Mouse (Mus musculus) kidney, embryonic 15.5 days (tissue): ENCODE results near the gene Slc25a30. TPM values are rescaled to one million over a fixed set of nuclear protein-coding genes. Genes with fewer than 3 reads are reported as not detected.

Experiments used
- ATAC-seq: fragments of 200-750 bp; cut with Nextera tagmentation; replicated peaks from 2 replicates; pipeline ENCODE4 v1.8.0; 2017; ENCODE audit warnings: moderate TSS enrichment; ENCODE audit not compliant: low FRiP score
- H3K27ac ChIP-seq: fragments of 300-500 bp; sonication (generic); 2 replicates; pipeline ENCODE4 v1.5.1; 2015; ENCODE audit warnings: mild to moderate bottlenecking, inconsistent platforms
- H3K27me3 ChIP-seq: fragments of 300-500 bp; sonication (generic); 2 replicates; pipeline ENCODE4 v1.6.1; 2015; ENCODE audit warnings: inconsistent platforms
- H3K36me3 ChIP-seq: fragments of 300-500 bp; sonication (generic); 2 replicates; pipeline ENCODE4 v1.6.1; 2015; ENCODE audit warnings: inconsistent platforms
- H3K4me1 ChIP-seq: fragments of 300-500 bp; sonication (generic); 2 replicates; pipeline ENCODE4 v1.6.1; 2015; ENCODE audit warnings: inconsistent platforms
- H3K4me2 ChIP-seq: fragments of 300-500 bp; sonication (generic); 2 replicates; pipeline ENCODE4 v1.6.1; 2015; ENCODE audit warnings: moderate library complexity, mild to moderate bottlenecking, inconsistent platforms
- H3K4me3 ChIP-seq: fragments of 300-500 bp; sonication (generic); replicated peaks from 2 replicates; pipeline ENCODE4 v1.5.1; 2015; ENCODE audit warnings: mild to moderate bottlenecking, inconsistent platforms
- H3K9ac ChIP-seq: fragments of 300-500 bp; sonication (generic); 2 replicates; pipeline ENCODE4 v1.6.1; 2015; ENCODE audit warnings: mild to moderate bottlenecking, inconsistent platforms
- H3K9me3 ChIP-seq: fragments of 300-500 bp; sonication (generic); replicated peaks from 2 replicates; pipeline ENCODE4 v1.6.1; 2016; ENCODE audit warnings: inconsistent platforms
- WGBS: fragments of 180-500 bp; shearing (Covaris S2); methylation state at CpG from one replicate; pipeline ENCODE4 v1.1.7; 2015; ENCODE audit warnings: mixed read lengths; 5-methylcytosine and 5-hydroxymethylcytosine counted together
- polyA plus RNA-seq: library from polyadenylated mRNA; unstranded; fragments of >200 nt; fragmentation: Nextera tagmentation; extraction: Ambion mirVana; gene quantifications from 2 replicates; pipeline ENCODE4 v1.2.1, GENCODE M21; 2015

The Slc25a30 gene
- polyA plus RNA-seq, 1 experiment from 2014 or later: 10.4 TPM

GRCm38 (mm10) chr14:75731361-75731760, 55.5 kb downstream of the Slc25a30 start:
- Histone ChIP-seq H3K4me1 (no peaks in the 10 kb centered on the region), H3K4me3 (no peak overlapping the region), H3K4me2 (no peak overlapping the region), H3K9ac (no peak overlapping the region), H3K36me3 (peaks cover 90% of the 10 kb centered on the region), H3K27ac (no peak overlapping the region), H3K27me3 (no peaks in the 10 kb centered on the region), H3K9me3 (no peaks in the 10 kb centered on the region)
- ATAC-seq: no peak
- WGBS: 86% methylated on average over 2 of the region's 2 CpGs

GRCm38 (mm10) chr14:75728111-75728510, 58.7 kb downstream of the Slc25a30 start:
- Histone ChIP-seq H3K9ac (no peak overlapping the region), H3K36me3 (peaks cover 86% of the 10 kb centered on the region), H3K9me3 (no peaks in the 10 kb centered on the region), H3K4me3 (no peak overlapping the region), H3K4me2 (no peak overlapping the region), H3K27me3 (no peaks in the 10 kb centered on the region), H3K4me1 (no peaks in the 10 kb centered on the region), H3K27ac (no peak overlapping the region)
- WGBS: 91% methylated on average over 5 of the region's 5 CpGs
- no peak for ATAC-seq

GRCm38 (mm10) chr14:75727046-75727445, 59.8 kb downstream of the Slc25a30 start:
- WGBS: 52% methylated on average over 4 of the region's 4 CpGs
- Histone ChIP-seq H3K4me1 (no peaks in the 10 kb centered on the region), H3K9ac (no peak overlapping the region), H3K4me3 (no peak overlapping the region), H3K4me2 (no peak overlapping the region), H3K36me3 (peaks cover 85% of the 10 kb centered on the region), H3K27me3 (no peaks in the 10 kb centered on the region), H3K27ac (no peak overlapping the region), H3K9me3 (no peaks in the 10 kb centered on the region)
- peak; percentile 75; the same call in 1 of the 2 replicates for ATAC-seq

GRCm38 (mm10) chr14:75722816-75723215, 64.0 kb downstream of the Slc25a30 start:
- 97% methylated on average over 2 of the region's 2 CpGs for WGBS
- no peak for ATAC-seq

GRCm38 (mm10) chr14:75721977-75722563, 64.8 kb downstream of the Slc25a30 start:
- Histone ChIP-seq H3K4me2 (no peak overlapping the region), H3K9ac (no peak overlapping the region), H3K36me3 (peaks cover 90% of the 10 kb centered on the region), H3K27ac (no peak overlapping the region), H3K4me1 (no peaks in the 10 kb centered on the region), H3K27me3 (no peaks in the 10 kb centered on the region), H3K4me3 (no peak overlapping the region), H3K9me3 (no peaks in the 10 kb centered on the region)
- 0 out of 2 replicates have a peak, but pooled peaks have one; percentile 33 for ATAC-seq
- 58% methylated on average over 12 of the region's 12 CpGs for WGBS

More at GRCm38 (mm10) chr14:75722816-75723215, 64.0 kb downstream of the Slc25a30 start:
- Histone ChIP-seq H3K36me3 (peaks cover 90% of the 10 kb centered on the region), H3K4me3 (no peak overlapping the region), H3K27me3 (no peaks in the 10 kb centered on the region), H3K4me2 (no peak overlapping the region), H3K27ac (no peak overlapping the region), H3K9ac (no peak overlapping the region), H3K4me1 (no peaks in the 10 kb centered on the region), H3K9me3 (no peaks in the 10 kb centered on the region)

- H3K36me3 ChIP-seq: peaks cover 93% of the 10 kb centered on the region
- no peak overlapping the region for H3K4me2 ChIP-seq
- 96% methylated on average over 5 of the region's 5 CpGs for WGBS
- H3K4me3 ChIP-seq: no peak overlapping the region
- H3K27me3 ChIP-seq: no peaks in the 10 kb centered on the region
- no peaks in the 10 kb centered on the region for H3K4me1 ChIP-seq
- no peak overlapping the region for H3K9ac ChIP-seq
- H3K27ac ChIP-seq: no peak overlapping the region
- H3K9me3 ChIP-seq: no peaks in the 10 kb centered on the region
- ATAC-seq: no peak
Measured at GRCm38 (mm10) chr14:75720121-75720520, 66.7 kb downstream of the Slc25a30 start.

- H3K9me3 ChIP-seq: no peaks in the 10 kb centered on the region
- ATAC-seq: no peak
- 70% methylated on average over 4 of the region's 4 CpGs for WGBS
- H3K4me3 ChIP-seq: no peak overlapping the region
- peaks cover 98% of the 10 kb centered on the region for H3K36me3 ChIP-seq
- H3K4me2 ChIP-seq: no peak overlapping the region
- H3K9ac ChIP-seq: no peak overlapping the region
- no peaks in the 10 kb centered on the region for H3K27me3 ChIP-seq
- H3K4me1 ChIP-seq: no peaks in the 10 kb centered on the region; the same call in 1 of the 2 replicates
- no peak overlapping the region for H3K27ac ChIP-seq
Measured at GRCm38 (mm10) chr14:75716410-75716809, 70.4 kb downstream of the Slc25a30 start.

- ATAC-seq: no peak
- no peak overlapping the region for H3K4me2 ChIP-seq
- no peaks in the 10 kb centered on the region for H3K27me3 ChIP-seq
- H3K4me3 ChIP-seq: no peak overlapping the region
- H3K36me3 ChIP-seq: peaks cover 96% of the 10 kb centered on the region
- H3K9ac ChIP-seq: no peak overlapping the region
- 74% methylated on average over 4 of the region's 4 CpGs for WGBS
- no peak overlapping the region for H3K27ac ChIP-seq
- H3K9me3 ChIP-seq: no peaks in the 10 kb centered on the region
- peaks cover under 1% of the 10 kb centered on the region for H3K4me1 ChIP-seq
Measured at GRCm38 (mm10) chr14:75713661-75714060, 73.2 kb downstream of the Slc25a30 start.

GRCm38 (mm10) chr14:75712687-75713086, 74.2 kb downstream of the Slc25a30 start:
- ATAC-seq: no peak
- Histone ChIP-seq H3K36me3 (peaks cover 95% of the 10 kb centered on the region), H3K27ac (peak overlapping the region; percentile 58; the same call in 1 of the 2 replicates), H3K4me1 (peaks cover 9% of the 10 kb centered on the region), H3K27me3 (no peaks in the 10 kb centered on the region), H3K9me3 (no peaks in the 10 kb centered on the region), H3K4me2 (no peak overlapping the region), H3K9ac (no peak overlapping the region), H3K4me3 (no peak overlapping the region)
- 59% methylated on average over 5 of the region's 5 CpGs for WGBS

GRCm38 (mm10) chr14:75711731-75712130, 75.1 kb downstream of the Slc25a30 start:
- Histone ChIP-seq H3K27me3 (no peaks in the 10 kb centered on the region), H3K4me1 (peaks cover 15% of the 10 kb centered on the region), H3K9ac (no peak overlapping the region), H3K36me3 (peaks cover 90% of the 10 kb centered on the region), H3K4me2 (no peak overlapping the region), H3K9me3 (no peaks in the 10 kb centered on the region), H3K4me3 (no peak overlapping the region), H3K27ac (no peak overlapping the region)
- no peak for ATAC-seq
- 92% methylated on average over 3 of the region's 3 CpGs for WGBS

Other genes starting within 250 kb of the Slc25a30 start
- not detected in 2 replicates for gene Spert, start 193.9 kb downstream of the Slc25a30 start, polyA plus RNA-seq
- gene Erich6b, start 144.8 kb downstream of the Slc25a30 start, polyA plus RNA-seq: 0.51 and 0.79 TPM in 2 replicates
- gene Cog3, start 32.5 kb downstream of the Slc25a30 start, polyA plus RNA-seq: 21.2 and 21.6 TPM in 2 replicates
- 1,011 and 1,156 TPM in 2 replicates for gene Tpt1, start 58.1 kb upstream of the Slc25a30 start, polyA plus RNA-seq
- 0.30 and 0.48 TPM in 2 replicates for gene Kctd4, start 168.0 kb upstream of the Slc25a30 start, polyA plus RNA-seq
- gene Gtf2f2, start 223.8 kb upstream of the Slc25a30 start, polyA plus RNA-seq: 37.9 and 39.5 TPM in 2 replicates